Mouse (Mus musculus): ENCODE measurements around the gene Anapc2.
"Not testable (repeated sequence)": the region's sequence is repeated elsewhere in the genome, so short reads cannot be mapped to it uniquely, and the experiment has no call there.

Gene Anapc2

GRCm38 (mm10) chr2:25241438-25241775, 30.9 kb upstream of the Anapc2 start:
- no peak for DNase-seq

- no peak for DNase-seq
These were observed 30.2 kb upstream of the Anapc2 start, which contains the start of the genes Rnf208 and Cysrt1 for GRCm38 (mm10) chr2:25242101-25242506. Rnf208 (plus strand) TSS chr2:25242255. Cysrt1 (minus strand) TSS chr2:25242452.

GRCm38 (mm10) chr2:25243342-25243741, 28.9 kb upstream of the Anapc2 start:
- DNase-seq: no peak

GRCm38 (mm10) chr2:25244144-25244543, 28.1 kb upstream of the Anapc2 start:
- DNase-seq: no peak

- DNase-seq: no peak
These were observed 25.9 kb upstream of the Anapc2 start, which contains the start of gene AL732309.1 for GRCm38 (mm10) chr2:25246183-25247072. AL732309.1 (minus strand) TSS chr2:25246863.

GRCm38 (mm10) chr2:25252331-25252730, 19.9 kb upstream of the Anapc2 start:
- DNase-seq: no peak

- peak; percentile 86 for DNase-seq
These were observed 16.9 kb upstream of the Anapc2 start, which contains the start of gene Tmem203 for GRCm38 (mm10) chr2:25255284-25255779. Tmem203 (plus strand) TSS chr2:25255439.

GRCm38 (mm10) chr2:25256443-25257109, 15.7 kb upstream of the Anapc2 start:
- not testable (repeated sequence) for DNase-seq

GRCm38 (mm10) chr2:25257250-25257649, 15.0 kb upstream of the Anapc2 start:
- not testable (repeated sequence) for DNase-seq

GRCm38 (mm10) chr2:25258887-25259286, 13.4 kb upstream of the Anapc2 start:
- no peak for DNase-seq

- peak; percentile 70 for DNase-seq
These were observed 10.4 kb upstream of the Anapc2 start for GRCm38 (mm10) chr2:25261870-25262269.

- peak; percentile 98 for DNase-seq
These were observed 9.9 kb upstream of the Anapc2 start, which contains the start of gene Tprn for GRCm38 (mm10) chr2:25262291-25262767. Tprn (plus strand) TSS chr2:25262618.

GRCm38 (mm10) chr2:25262795-25263622, 9.3 kb upstream of the Anapc2 start:
- no peak for DNase-seq

GRCm38 (mm10) chr2:25263623-25264285, 8.5 kb upstream of the Anapc2 start:
- DNase-seq: no peak

- DNase-seq: no peak
These were observed 8.0 kb upstream of the Anapc2 start for GRCm38 (mm10) chr2:25264286-25264660.

GRCm38 (mm10) chr2:25264851-25265250, 7.4 kb upstream of the Anapc2 start:
- no peak for DNase-seq

- DNase-seq: peak; percentile 81
These were observed 6.2 kb upstream of the Anapc2 start for GRCm38 (mm10) chr2:25265897-25266656.

GRCm38 (mm10) chr2:25266720-25267119, 5.6 kb upstream of the Anapc2 start:
- peak; percentile 90 for DNase-seq

GRCm38 (mm10) chr2:25267241-25267640, 5.0 kb upstream of the Anapc2 start:
- peak; percentile 88 for DNase-seq

GRCm38 (mm10) chr2:25267746-25268309, 4.5 kb upstream of the Anapc2 start:
- DNase-seq: no peak

GRCm38 (mm10) chr2:25272515-25272914, 237 bp downstream of the Anapc2 start:
- DNase-seq: no peak

All from layer of hippocampus, adult 9-11 months (tissue).